Mouse (Mus musculus) cerebellum, postnatal 14 days (tissue): ENCODE results near the gene Aqr.
"Not testable (repeated sequence)": the region's sequence is repeated elsewhere in the genome, so short reads cannot be mapped to it uniquely, and the experiment has no call there.

ENCODE experiments used
- DNase-seq, 2 experiments: peaks; one replicate each; pipeline ENCODE4 v3.0.0; 2021; ENCODE audit warnings: mixed read lengths in 2 of 2

Aqr gene

GRCm38 (mm10) chr2:114186924-114187323 is at the start of gene Aqr:
Aqr (minus strand) TSS chr2:114187024.
- not testable (repeated sequence) for DNase-seq

GRCm38 (mm10) chr2:114236566-114236965 is 49.7 kb upstream of the Aqr start:
- no peak for DNase-seq

- DNase-seq, result no peak
Observed at GRCm38 (mm10) chr2:114235584-114235983, 48.8 kb upstream of the Aqr start.

- DNase-seq, result peak; percentile 5 to 16
Observed at GRCm38 (mm10) chr2:114231248-114231647, 44.4 kb upstream of the Aqr start.

GRCm38 (mm10) chr2:114228672-114229071 is 41.8 kb upstream of the Aqr start:
- no peak for DNase-seq

GRCm38 (mm10) chr2:114205036-114205435 is 18.2 kb upstream of the Aqr start:
- no peak for DNase-seq

GRCm38 (mm10) chr2:114201574-114201973 is 14.8 kb upstream of the Aqr start:
- DNase-seq, result peak in 1 of 2 experiments; percentile 8

- peak; percentile 87 to 91 for DNase-seq
Observed at GRCm38 (mm10) chr2:114200932-114201559, 14.2 kb upstream of the Aqr start, which contains the start of gene Zfp770. Zfp770 (minus strand) TSS chr2:114201469.

GRCm38 (mm10) chr2:114196421-114196820 is 9.6 kb upstream of the Aqr start:
- DNase-seq, result no peak

- DNase-seq, result no peak
Observed at GRCm38 (mm10) chr2:114177802-114178733, 8.8 kb downstream of the Aqr start.

- DNase-seq, result peak; percentile 82 to 84
Observed at GRCm38 (mm10) chr2:114174651-114175484, 12.0 kb downstream of the Aqr start.

GRCm38 (mm10) chr2:114173248-114173647 is 13.6 kb downstream of the Aqr start:
- no peak for DNase-seq

- DNase-seq, result no peak
Observed at GRCm38 (mm10) chr2:114167837-114168236, 19.0 kb downstream of the Aqr start.

- DNase-seq, result no peak
Observed at GRCm38 (mm10) chr2:114161978-114162377, 24.8 kb downstream of the Aqr start.

GRCm38 (mm10) chr2:114157345-114157744 is 29.5 kb downstream of the Aqr start:
- no peak for DNase-seq

GRCm38 (mm10) chr2:114156639-114157038 is 30.2 kb downstream of the Aqr start:
- no peak for DNase-seq

- DNase-seq, result no peak
Observed at GRCm38 (mm10) chr2:114153247-114153646, 33.6 kb downstream of the Aqr start.

GRCm38 (mm10) chr2:114146864-114147458 is 39.9 kb downstream of the Aqr start:
- no peak for DNase-seq

GRCm38 (mm10) chr2:114145315-114145801 is 41.5 kb downstream of the Aqr start:
- peak; percentile 70 to 76 for DNase-seq

GRCm38 (mm10) chr2:114144915-114145314 is 41.9 kb downstream of the Aqr start:
- DNase-seq, result no peak

- DNase-seq, result no peak
Observed at GRCm38 (mm10) chr2:114143842-114144241, 43.0 kb downstream of the Aqr start.

- no peak for DNase-seq
Observed at GRCm38 (mm10) chr2:114136755-114137154, 50.1 kb downstream of the Aqr start.
